Mouse (Mus musculus) urinary bladder, postnatal 10 days (tissue): ENCODE results near the gene Rnf113a1.
"Not testable (repeated sequence)": the region's sequence is repeated elsewhere in the genome, so short reads cannot be mapped to it uniquely, and the experiment has no call there.

Experiments
- DNase-seq: peaks from one replicate; pipeline ENCODE4 v3.0.0; 2022; ENCODE audit warnings: low spot score

The Rnf113a1 gene

GRCm38 (mm10) chrX:37191105-37191743, at the start of gene Rnf113a1, which contains the start of gene Ndufa1:
Gene Rnf113a1 (plus strand): TSS chrX:37191245.
Gene Ndufa1 (minus strand): TSS chrX:37191163.
- DNase-seq, result peak; percentile 23

- DNase-seq, result no peak
These were observed 49.3 kb upstream of the Rnf113a1 start for GRCm38 (mm10) chrX:37141732-37142131.

- not testable (repeated sequence) for DNase-seq
These were observed 46.5 kb upstream of the Rnf113a1 start for GRCm38 (mm10) chrX:37144498-37144897.

GRCm38 (mm10) chrX:37144954-37145353, 46.1 kb upstream of the Rnf113a1 start:
- DNase-seq, result no peak

- DNase-seq, result no peak
These were observed 33.2 kb upstream of the Rnf113a1 start for GRCm38 (mm10) chrX:37157839-37158238.

- DNase-seq, result no peak
These were observed 29.9 kb upstream of the Rnf113a1 start for GRCm38 (mm10) chrX:37161169-37161568.

GRCm38 (mm10) chrX:37163115-37163514, 27.9 kb upstream of the Rnf113a1 start:
- DNase-seq, result no peak

- DNase-seq, result no peak
These were observed 24.0 kb upstream of the Rnf113a1 start for GRCm38 (mm10) chrX:37167085-37167484.

- no peak for DNase-seq
These were observed 22.3 kb upstream of the Rnf113a1 start, which contains the start of gene Akap14 for GRCm38 (mm10) chrX:37168742-37169141. Gene Akap14 (minus strand): TSS chrX:37168842.

- not testable (repeated sequence) for DNase-seq
These were observed 6.6 kb upstream of the Rnf113a1 start for GRCm38 (mm10) chrX:37184401-37184800.

- DNase-seq, result no peak
These were observed 315 bp upstream of the Rnf113a1 start for GRCm38 (mm10) chrX:37190755-37191104.

GRCm38 (mm10) chrX:37191744-37192379, 817 bp downstream of the Rnf113a1 start:
- no peak for DNase-seq

- no peak for DNase-seq
These were observed 7.6 kb downstream of the Rnf113a1 start for GRCm38 (mm10) chrX:37198676-37199075.

- DNase-seq, result no peak
These were observed 19.9 kb downstream of the Rnf113a1 start, which contains the start of gene Gm9 for GRCm38 (mm10) chrX:37210941-37211340. Gene Gm9 (minus strand): TSS chrX:37211041.

GRCm38 (mm10) chrX:37222158-37222557, 31.1 kb downstream of the Rnf113a1 start, which contains the start of gene Rhox1:
Gene Rhox1 (minus strand): TSS chrX:37222258.
- not testable (repeated sequence) for DNase-seq
